ENCODE assay signal across 8 mouse cellular contexts in genomic region chr16:94618543-94618942, GRCm38 (mm10). TPM values are rescaled to one million over a fixed set of nuclear protein-coding genes. Genes with fewer than 3 reads are reported as not detected.
DNase-seq lines count a peak whose midpoint lies in the region; ATAC-seq and TF ChIP-seq lines count a peak whose summit lies in the region.

No protein-coding gene starts in this region.

- DNase-seq in layer of hippocampus, adult 11-12 months (ENCODE audit: low spot score): peak; percentile 66
- DNase-seq in layer of hippocampus, postnatal 36 days: no peak
- DNase-seq in forebrain, postnatal 0 days: peak; percentile 45
- DNase-seq in heart, postnatal 4 days: peak; percentile 79
- DNase-seq in large intestine, adult 2 months (ENCODE audit: low read depth, low spot score): peak; percentile 62
- DNase-seq in lung, postnatal 14 days: peak; percentile 79
- peak; percentile 46 for DNase-seq in retina, postnatal 7 days (ENCODE audit: low read depth, low spot score)

- no peaks in the 10 kb centered on the region for H3K4me1 ChIP-seq in forebrain, postnatal 0 days (ENCODE audit: insufficient read depth)

- H3K27ac ChIP-seq in forebrain, postnatal 0 days (ENCODE audit: low read depth, low read length): no peak overlapping the region

- H3K36me3 ChIP-seq in forebrain, postnatal 0 days (ENCODE audit: insufficient read depth): no peaks in the 10 kb centered on the region

- WGBS in forebrain, postnatal 0 days: 53% methylated on average over 10 of the region's 10 CpGs
- 32% methylated on average over 10 of the region's 10 CpGs for WGBS in large intestine, adult 2 months

- H3K27me3 ChIP-seq in forebrain, postnatal 0 days (ENCODE audit: insufficient read depth, low read length): no peaks in the 10 kb centered on the region

- no peak overlapping the region for H3K4me3 ChIP-seq in forebrain, postnatal 0 days (ENCODE audit: low read depth, low read length)

- no peaks in the 10 kb centered on the region for H3K9me3 ChIP-seq in forebrain, postnatal 0 days (ENCODE audit: low read length)

- H3K4me2 ChIP-seq in forebrain, postnatal 0 days (ENCODE audit: low read depth): no peak overlapping the region

- peak; percentile 75 for TF ChIP-seq CTCF in forebrain, postnatal 0 days (IDR thresholded peaks at IDR 0.05; ENCODE audit: low read depth)

- ATAC-seq in cerebellum, adult (ENCODE audit: insufficient number of reproducible peaks, low FRiP score, low TSS enrichment): peak; percentile 84
- ATAC-seq in forebrain, postnatal 0 days: peak; percentile 53; the same call in 1 of the 2 replicates

- no peak overlapping the region for H3K9ac ChIP-seq in forebrain, postnatal 0 days

RNA-seq across cellular contexts. Expression of gene Dyrk1a, which starts 48.7 kb away (rescaled TPM):
- total RNA-seq in layer of hippocampus, postnatal 36 days (2021): 10 to 100 TPM; 82.8 to 88.3 TPM
- total RNA-seq in forebrain, postnatal 0 days (2014; rRNA removed): 68.8 and 101 TPM in 2 replicates
- polyA plus RNA-seq in forebrain, postnatal 0 days (2015; fragmentation: Nextera tagmentation; extraction: Ambion mirVana): 10.5 and 13.5 TPM in 2 replicates
- total RNA-seq in heart, postnatal 4 days (2021): 100 to 1,000 TPM; 118 to 135 TPM
- polyA plus RNA-seq in large intestine, adult 2 months (2012; rRNA removed): 24.5 and 44.2 TPM in 2 replicates

Comparison
In these comparisons a context has a peak if more than half of its experiments do, and no peak if none do; other contexts are left out.
1. DNase-seq: peak in layer of hippocampus, adult 11-12 months (single experiment), forebrain, postnatal 0 days (single experiment), heart, postnatal 4 days (single experiment), large intestine, adult 2 months (single experiment), lung, postnatal 14 days (single experiment) and retina, postnatal 7 days (single experiment); none in layer of hippocampus, postnatal 36 days (0 of 2).